Mouse (Mus musculus): ENCODE results near the gene Pip4k2c.
"Not testable (repeated sequence)": the region's sequence is repeated elsewhere in the genome, so short reads cannot be mapped to it uniquely, and the experiment has no call there.

The Pip4k2c gene

GRCm38 (mm10) chr10:127166771-127167613 lies 44.4 kb downstream of the Pip4k2c start:
- DNase-seq = peak in 1 of 2 experiments; percentile 30

GRCm38 (mm10) chr10:127166404-127166715 lies 45.0 kb downstream of the Pip4k2c start:
- DNase-seq = no peak

GRCm38 (mm10) chr10:127165654-127166403 lies 45.6 kb downstream of the Pip4k2c start:
- peak; percentile 69 to 73 for DNase-seq

GRCm38 (mm10) chr10:127165354-127165653 lies 46.1 kb downstream of the Pip4k2c start:
- no peak for DNase-seq

GRCm38 (mm10) chr10:127164631-127165353 lies 46.6 kb downstream of the Pip4k2c start, which contains the start of gene B4galnt1:
B4galnt1 (plus strand) TSS chr10:127165225.
- peak; percentile 86 to 91 for DNase-seq

GRCm38 (mm10) chr10:127164190-127164589 lies 47.2 kb downstream of the Pip4k2c start:
- no peak for DNase-seq

GRCm38 (mm10) chr10:127162771-127163261 lies 48.6 kb downstream of the Pip4k2c start:
- not testable (repeated sequence) for DNase-seq

GRCm38 (mm10) chr10:127160728-127161127 lies 50.7 kb downstream of the Pip4k2c start:
- DNase-seq = no peak

- no peak for DNase-seq
Observed at GRCm38 (mm10) chr10:127160081-127160480, 51.3 kb downstream of the Pip4k2c start.

- no peak for DNase-seq
Observed at GRCm38 (mm10) chr10:127158471-127158870, 52.9 kb downstream of the Pip4k2c start.

GRCm38 (mm10) chr10:127156511-127156910 lies 54.9 kb downstream of the Pip4k2c start:
- no peak for DNase-seq

- DNase-seq = no peak
Observed at GRCm38 (mm10) chr10:127156089-127156488, 55.3 kb downstream of the Pip4k2c start.

GRCm38 (mm10) chr10:127154652-127155051 lies 56.7 kb downstream of the Pip4k2c start:
- DNase-seq = no peak

GRCm38 (mm10) chr10:127154241-127154640 lies 57.1 kb downstream of the Pip4k2c start:
- no peak for DNase-seq

- DNase-seq = no peak
Observed at GRCm38 (mm10) chr10:127153323-127153722, 58.1 kb downstream of the Pip4k2c start.

GRCm38 (mm10) chr10:127152556-127152955 lies 58.8 kb downstream of the Pip4k2c start:
- DNase-seq = not testable (repeated sequence)

- DNase-seq = not testable (repeated sequence)
Observed at GRCm38 (mm10) chr10:127151233-127151632, 60.2 kb downstream of the Pip4k2c start.

GRCm38 (mm10) chr10:127150471-127150872 lies 60.9 kb downstream of the Pip4k2c start:
- no peak for DNase-seq

GRCm38 (mm10) chr10:127147135-127147534 lies 64.2 kb downstream of the Pip4k2c start:
- no peak for DNase-seq

Measured in cerebellum, postnatal 14 days (tissue).